Mouse (Mus musculus) stomach, embryonic 16.5 days (tissue): Measurements from ENCODE around the gene Sh3gl1. TPM values are rescaled to one million over a fixed set of nuclear protein-coding genes. Genes with fewer than 3 reads are reported as not detected.

Experiments used
- ATAC-seq: fragments of 200-750 bp; cut with Nextera tagmentation; 2 replicates; pipeline ENCODE4 v1.8.0; 2017; ENCODE audit warnings: moderate number of reproducible peaks, moderate TSS enrichment; ENCODE audit not compliant: insufficient read depth, low FRiP score
- H3K27ac ChIP-seq: fragments of 300-500 bp; sonication (generic); 2 replicates; pipeline ENCODE4 v1.5.1; 2014; ENCODE audit warnings: low read length
- H3K27me3 ChIP-seq: fragments of 300-500 bp; sonication (generic); 2 replicates; pipeline ENCODE4 v1.6.1; 2014; ENCODE audit warnings: low read length, control low read depth, mixed read lengths; ENCODE audit not compliant: control insufficient read depth, insufficient read depth
- H3K36me3 ChIP-seq: fragments of 300-500 bp; sonication (generic); 2 replicates; pipeline ENCODE4 v1.6.1; 2014; ENCODE audit warnings: low read length; ENCODE audit not compliant: control insufficient read depth, insufficient read depth
- H3K4me1 ChIP-seq: fragments of 300-500 bp; sonication (generic); 2 replicates; pipeline ENCODE4 v1.6.1; 2014; ENCODE audit warnings: low read length, control low read depth, mixed read lengths; ENCODE audit not compliant: control insufficient read depth, insufficient read depth
- H3K4me2 ChIP-seq: fragments of 300-500 bp; sonication (generic); 2 replicates; pipeline ENCODE4 v1.6.1; 2014; ENCODE audit warnings: low read depth, low read length, mixed read lengths
- H3K4me3 ChIP-seq: fragments of 300-500 bp; sonication (generic); replicated peaks from 2 replicates; pipeline ENCODE4 v1.5.1; 2014; ENCODE audit warnings: mild to moderate bottlenecking, low read length
- H3K9ac ChIP-seq: fragments of 300-500 bp; sonication (generic); 2 replicates; pipeline ENCODE4 v1.6.1; 2014; ENCODE audit warnings: low read length
- H3K9me3 ChIP-seq: fragments of 300-500 bp; sonication (generic); replicated peaks from 2 replicates; pipeline ENCODE4 v1.6.1; 2016; ENCODE audit warnings: low read length, control low read depth; ENCODE audit not compliant: control insufficient read depth
- WGBS: fragments of 180-500 bp; shearing (Covaris S2); extraction: QIAGEN DNeasy Blood & Tissue Kit; methylation state at CpG from one replicate; pipeline ENCODE4 v1.1.7; 2014; 5-methylcytosine and 5-hydroxymethylcytosine counted together
- polyA plus RNA-seq: library from polyadenylated mRNA; unstranded; fragments of >200 nt; fragmentation: Nextera tagmentation; extraction: Ambion mirVana; gene quantifications from 2 replicates; pipeline ENCODE4 v1.2.1, GENCODE M21; 2015

The Sh3gl1 gene
- polyA plus RNA-seq, 1 experiment from 2014 or later, result 145 TPM

DNA sequence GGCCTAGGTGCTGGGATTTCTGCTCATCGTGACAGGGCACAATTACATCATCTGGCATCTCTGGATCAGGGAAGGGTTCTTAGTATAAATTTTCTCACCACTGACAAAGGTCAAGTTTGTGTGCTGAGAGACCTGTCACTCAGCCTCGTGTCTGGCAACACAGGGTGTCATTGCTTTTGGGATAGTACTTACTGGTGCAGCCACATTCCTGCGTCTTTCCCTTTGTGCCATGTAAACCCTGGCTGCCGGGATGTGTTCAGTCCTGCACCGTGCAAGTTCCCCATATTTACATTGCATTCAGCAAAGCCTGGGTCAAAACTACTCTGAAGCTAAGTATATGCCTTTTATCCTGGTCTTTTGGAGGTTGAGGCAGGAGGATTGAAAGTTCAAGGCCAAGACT lies 14.9 kb upstream of the Sh3gl1 start:
- Histone ChIP-seq H3K4me1 (no peaks in the 10 kb centered on the region), H3K27ac (peak overlapping the region; percentile 55), H3K4me2 (no peak overlapping the region), H3K9ac (no peak overlapping the region), H3K36me3 (peaks cover 17% of the 10 kb centered on the region), H3K4me3 (no peak overlapping the region), H3K27me3 (no peaks in the 10 kb centered on the region), H3K9me3 (no peaks in the 10 kb centered on the region)
- 81% methylated on average over 5 of the region's 5 CpGs for WGBS
- ATAC-seq, result peak; percentile 64; the same call in 1 of the 2 replicates

DNA sequence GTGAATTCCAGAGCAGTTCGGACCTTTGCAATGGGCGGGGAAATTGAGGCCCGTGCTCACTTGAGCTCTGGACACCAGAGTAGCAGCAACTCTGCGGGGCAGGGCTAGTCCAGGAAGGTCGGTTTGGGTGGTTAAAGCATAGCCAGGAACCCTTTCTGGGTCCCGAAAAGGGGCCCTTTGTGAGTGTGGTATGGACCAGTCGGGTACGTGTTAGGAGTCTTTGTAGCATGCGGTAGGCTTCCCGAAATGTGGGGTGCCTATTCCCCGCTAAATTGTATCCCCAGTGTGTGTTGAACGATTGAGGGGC lies 4.4 kb upstream of the Sh3gl1 start:
- H3K9me3 ChIP-seq, result no peaks in the 10 kb centered on the region
- peaks cover 5% of the 10 kb centered on the region; the same call in 1 of the 2 replicates for H3K36me3 ChIP-seq
- no peak for ATAC-seq
- peaks cover 13% of the 10 kb centered on the region for H3K4me1 ChIP-seq
- peak overlapping the region; percentile 87 for H3K9ac ChIP-seq
- WGBS, result 1% methylated on average over 12 of the region's 12 CpGs
- no peaks in the 10 kb centered on the region for H3K27me3 ChIP-seq
- H3K4me3 ChIP-seq, result peak overlapping the region; percentile 93
- peak overlapping the region; percentile 90 for H3K4me2 ChIP-seq
- H3K27ac ChIP-seq, result peak overlapping the region; percentile 83

GRCm38 (mm10) chr17:56040030-56040856 lies 3.8 kb upstream of the Sh3gl1 start, which contains the start of gene Chaf1a:
Gene Chaf1a, plus strand, starts transcription at chr17:56040439.
- peak; percentile 89 for ATAC-seq
- peak within 1 kb of the TSS; percentile 83 for H3K27ac ChIP-seq
- H3K9me3 ChIP-seq, result no peaks in the 10 kb centered on the region
- peaks cover 15% of the 10 kb centered on the region for H3K4me1 ChIP-seq
- H3K4me3 ChIP-seq, result peak within 1 kb of the TSS; percentile 93
- peak within 1 kb of the TSS; percentile 87 for H3K9ac ChIP-seq
- WGBS, result under 1% methylated on average over 67 of the region's 68 CpGs
- H3K4me2 ChIP-seq, result peak within 1 kb of the TSS; percentile 90
- H3K27me3 ChIP-seq, result no peaks in the 10 kb centered on the region
- H3K36me3 ChIP-seq, result peaks cover 5% of the 10 kb centered on the region; the same call in 1 of the 2 replicates

DNA sequence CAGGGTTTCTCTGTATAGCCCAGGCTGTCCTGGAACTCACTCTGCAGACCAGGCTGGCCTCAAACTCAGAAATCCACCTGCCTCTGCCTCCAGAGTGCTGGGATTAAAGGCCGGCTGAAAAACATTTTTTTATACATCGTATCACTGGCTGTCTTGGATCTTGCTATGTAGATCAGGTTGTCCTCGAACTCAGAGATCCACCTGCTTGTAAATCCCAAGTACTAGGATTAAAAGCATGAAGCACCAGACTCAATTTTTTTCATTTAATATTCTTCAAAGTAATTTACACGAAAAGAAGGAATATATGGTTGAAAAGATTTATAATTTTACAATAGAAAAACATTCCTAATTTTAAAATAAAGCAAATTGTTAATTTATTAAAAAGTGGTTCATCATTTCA lies 2.9 kb upstream of the Sh3gl1 start:
- 71% methylated on average over 4 of the region's 4 CpGs for WGBS
- peak overlapping the region; percentile 93; the same call in 1 of the 2 replicates for H3K4me3 ChIP-seq
- H3K4me2 ChIP-seq, result peak overlapping the region; percentile 90; the same call in 1 of the 2 replicates
- peaks cover 24% of the 10 kb centered on the region for H3K4me1 ChIP-seq
- peaks cover 5% of the 10 kb centered on the region; the same call in 1 of the 2 replicates for H3K36me3 ChIP-seq
- ATAC-seq, result no peak
- H3K27ac ChIP-seq, result no peak overlapping the region
- H3K27me3 ChIP-seq, result no peaks in the 10 kb centered on the region
- no peak overlapping the region for H3K9ac ChIP-seq
- no peaks in the 10 kb centered on the region for H3K9me3 ChIP-seq

DNA sequence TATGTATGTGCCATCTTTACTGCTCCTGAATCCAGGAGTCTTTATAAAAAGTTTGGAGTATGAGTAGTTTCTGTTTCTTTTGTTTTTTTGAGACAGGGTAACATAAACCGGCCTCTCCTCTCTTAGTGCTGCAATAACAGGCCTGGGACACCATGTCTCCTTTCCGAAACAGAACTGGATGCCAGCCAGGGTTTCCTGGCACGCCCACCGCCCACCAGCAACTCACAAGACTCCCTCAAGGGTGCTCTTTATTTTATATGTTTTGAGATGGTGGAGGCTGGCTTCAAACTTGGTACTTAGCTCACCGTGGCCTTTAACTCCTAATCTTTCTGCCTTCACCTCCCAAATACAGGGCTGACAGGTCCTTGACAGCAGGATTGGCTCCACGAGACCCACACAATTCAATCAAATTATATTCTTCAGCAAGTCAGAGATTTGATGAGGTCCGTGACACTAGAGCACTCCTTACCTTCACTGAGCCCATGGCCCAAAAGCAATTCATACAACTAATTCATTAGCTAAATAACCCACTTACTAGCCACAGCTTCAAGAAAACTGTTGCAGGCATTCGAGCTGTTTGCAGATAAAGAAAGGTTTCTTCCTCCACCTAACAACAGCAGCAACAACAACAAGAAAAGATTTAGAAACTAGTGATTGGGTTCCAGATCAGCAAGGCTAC lies 2.3 kb upstream of the Sh3gl1 start:
- no peak overlapping the region for H3K27ac ChIP-seq
- peaks cover 29% of the 10 kb centered on the region for H3K4me1 ChIP-seq
- H3K9me3 ChIP-seq, result no peaks in the 10 kb centered on the region
- no peak overlapping the region for H3K9ac ChIP-seq
- no peak for ATAC-seq
- no peak overlapping the region for H3K4me3 ChIP-seq
- no peaks in the 10 kb centered on the region for H3K27me3 ChIP-seq
- 81% methylated on average over 8 of the region's 8 CpGs for WGBS
- H3K36me3 ChIP-seq, result no peaks in the 10 kb centered on the region
- H3K4me2 ChIP-seq, result no peak overlapping the region

- H3K4me2 ChIP-seq, result peak overlapping the region; percentile 56
- 33% methylated on average over 13 of the region's 13 CpGs for WGBS
- H3K27ac ChIP-seq, result 0 out of 2 replicates have a peak overlapping the region, but pooled peaks have one; percentile 24
- H3K27me3 ChIP-seq, result no peaks in the 10 kb centered on the region
- peak overlapping the region; percentile 68 for H3K9ac ChIP-seq
- no peaks in the 10 kb centered on the region for H3K36me3 ChIP-seq
- H3K9me3 ChIP-seq, result no peaks in the 10 kb centered on the region
- no peak for ATAC-seq
- peak overlapping the region; percentile 38 for H3K4me3 ChIP-seq
- peaks cover 46% of the 10 kb centered on the region for H3K4me1 ChIP-seq
Observed at GRCm38 (mm10) chr17:56036901-56037287, 459 bp upstream of the Sh3gl1 start.

DNA sequence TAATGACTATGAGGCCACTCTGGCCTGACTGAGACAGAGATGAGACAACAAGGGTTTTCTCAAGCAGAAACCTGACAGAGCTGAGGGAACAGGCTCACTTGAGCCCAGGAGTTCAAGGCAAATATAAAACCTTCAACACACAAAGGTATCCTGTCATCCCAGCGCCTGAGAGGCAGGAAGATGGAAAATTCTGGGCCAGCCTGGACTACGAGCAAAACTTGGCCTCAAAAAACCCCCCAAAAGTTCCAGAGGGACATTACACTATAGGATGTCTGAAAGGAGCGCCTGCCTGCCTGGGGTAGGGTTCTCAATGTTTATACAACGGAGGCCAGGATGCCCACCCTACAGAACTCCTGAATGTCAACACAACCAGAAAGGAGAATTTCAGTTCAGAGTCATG lies 1.2 kb downstream of the Sh3gl1 start:
- peak overlapping the region; percentile 7; the same call in 1 of the 2 replicates for H3K27ac ChIP-seq
- H3K27me3 ChIP-seq, result no peaks in the 10 kb centered on the region
- H3K4me1 ChIP-seq, result peaks cover 36% of the 10 kb centered on the region
- H3K4me3 ChIP-seq, result peak overlapping the region; percentile 87
- 43% methylated on average over 4 of the region's 4 CpGs for WGBS
- H3K36me3 ChIP-seq, result no peaks in the 10 kb centered on the region
- no peaks in the 10 kb centered on the region for H3K9me3 ChIP-seq
- no peak for ATAC-seq
- H3K4me2 ChIP-seq, result peak overlapping the region; percentile 68
- peak overlapping the region; percentile 95 for H3K9ac ChIP-seq

- Histone ChIP-seq H3K4me1 (peaks cover 36% of the 10 kb centered on the region), H3K9ac (peak overlapping the region; percentile 95)
Observed at GRCm38 (mm10) chr17:56034726-56035100, 1.7 kb downstream of the Sh3gl1 start.

More at GRCm38 (mm10) chr17:56034726-56035100, 1.7 kb downstream of the Sh3gl1 start:
- no peak for ATAC-seq
- peak overlapping the region; percentile 87 for H3K4me3 ChIP-seq
- 78% methylated on average over 6 of the region's 6 CpGs for WGBS
- peak overlapping the region; percentile 34; the same call in 1 of the 2 replicates for H3K27ac ChIP-seq
- H3K4me2 ChIP-seq, result peak overlapping the region; percentile 68
- no peaks in the 10 kb centered on the region for H3K27me3 ChIP-seq
- H3K36me3 ChIP-seq, result no peaks in the 10 kb centered on the region
- H3K9me3 ChIP-seq, result no peaks in the 10 kb centered on the region
